Mouse (Mus musculus) thymus, adult 2 months (tissue): ENCODE results near the gene Lnx1.

Experiments used
- CTCF ChIP-seq: fragments of 200-500 bp; IDR thresholded peaks from 2 replicates; pipeline ENCODE4 v1.5.1; 2012; ENCODE audit warnings: mild to moderate bottlenecking, control low read depth, low read length, moderate library complexity, borderline replicate concordance; ENCODE audit not compliant: control insufficient read depth, poor library complexity, insufficient read depth; ENCODE audit errors: extremely low read depth
- POLR2A ChIP-seq: fragments of 200-500 bp; IDR thresholded peaks from 2 replicates; pipeline ENCODE4 v1.6.1; 2012; ENCODE audit warnings: mild to moderate bottlenecking, low read length, control low read depth, moderate library complexity; ENCODE audit not compliant: control insufficient read depth, poor library complexity, insufficient read depth; ENCODE audit errors: extremely low read depth

DNA sequence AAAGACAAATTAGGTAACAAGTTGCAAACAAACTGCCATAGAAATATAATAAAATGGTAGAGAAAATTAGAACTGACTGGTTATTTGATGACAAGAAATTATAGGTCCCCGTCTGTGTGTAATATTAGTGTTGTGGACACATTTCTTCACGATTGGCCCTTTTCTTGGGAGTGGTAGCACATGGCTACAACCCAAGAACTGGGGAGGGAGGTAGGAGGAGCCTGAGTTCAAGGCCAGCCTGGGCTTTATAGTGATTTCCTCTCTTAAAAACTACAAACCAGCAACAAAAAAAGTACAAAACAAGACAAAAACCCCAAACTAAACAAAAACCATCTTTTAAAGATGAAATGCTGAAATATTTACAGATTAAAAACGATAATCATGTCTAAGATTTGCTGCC, 31.8 kb downstream of the Lnx1 start:
- TF ChIP-seq POLR2A (no peak), CTCF (no peak)
